7 mouse cellular contexts compared by ENCODE assay signal in the genomic region with DNA sequence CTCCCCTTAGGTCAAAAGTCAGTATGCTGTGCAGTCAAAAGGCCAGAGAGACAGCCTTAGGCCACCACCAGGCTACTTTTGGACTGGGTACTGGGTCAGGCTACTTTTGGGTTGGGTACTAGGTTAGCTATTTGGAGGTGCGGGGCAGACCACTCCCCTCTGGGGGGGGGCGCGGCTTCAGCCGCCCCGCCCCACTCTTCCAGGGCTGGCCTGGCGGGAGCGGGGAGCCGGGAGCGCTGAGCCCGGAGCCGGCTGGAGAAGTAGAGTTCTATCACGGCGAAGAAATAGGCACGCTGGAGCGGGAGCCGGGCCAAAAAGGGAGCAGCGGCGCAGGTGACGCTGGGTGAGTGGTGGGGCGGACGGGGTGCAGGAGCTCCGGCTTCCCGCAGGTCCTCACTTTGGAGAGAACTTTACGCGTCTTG. TPM values are rescaled to one million over a fixed set of nuclear protein-coding genes. Genes with fewer than 3 reads are reported as not detected.
A peak's percentile ranks its signal among the peaks of the same experiment; 100 is the strongest.
DNase-seq lines count a peak whose midpoint lies in the region; ATAC-seq and TF ChIP-seq lines count a peak whose summit lies in the region.

No protein-coding gene starts in this region.

- H3K27ac ChIP-seq in bone marrow macrophage, adult 2 months (ENCODE audit: insufficient read depth, low read depth, low read length), result no peak overlapping the region
- peak overlapping the region; percentile 99; the same call in 1 of the 2 replicates for H3K27ac ChIP-seq in forebrain, embryonic 15.5 days (replicated peaks)
- no peak overlapping the region for H3K27ac ChIP-seq in hindbrain, embryonic 11.5 days (ENCODE audit: low read depth, low read length)
- peak overlapping the region; percentile 99 for H3K27ac ChIP-seq in limb, embryonic 14.5 days (replicated peaks; ENCODE audit: low read depth, low read length)
- H3K27ac ChIP-seq in midbrain, embryonic 14.5 days (replicated peaks; ENCODE audit: low read depth, low read length), result no peak overlapping the region

- TF ChIP-seq CTCF in G1E (IDR thresholded peaks at IDR 0.05; ENCODE audit: low read depth, low read length), result no peak
- no peak for TF ChIP-seq CTCF in bone marrow macrophage, adult 2 months (IDR thresholded peaks at IDR 0.05; ENCODE audit: low read depth, low read length)

- no peaks in the 10 kb centered on the region for H3K27me3 ChIP-seq in G1E (ENCODE audit: insufficient read depth, low read length)
- H3K27me3 ChIP-seq in forebrain, embryonic 15.5 days, result no peaks in the 10 kb centered on the region
- H3K27me3 ChIP-seq in hindbrain, embryonic 11.5 days (ENCODE audit: control insufficient read depth, insufficient read depth, low read length), result no peaks in the 10 kb centered on the region
- H3K27me3 ChIP-seq in limb, embryonic 14.5 days (ENCODE audit: control insufficient read depth, insufficient read depth, low read length), result no peaks in the 10 kb centered on the region
- no peaks in the 10 kb centered on the region for H3K27me3 ChIP-seq in midbrain, embryonic 14.5 days (ENCODE audit: control insufficient read depth, insufficient read depth, low read length)

- ATAC-seq in G1E (ENCODE audit: extremely low read depth, insufficient number of reproducible peaks, low FRiP score, poor library complexity, severe bottlenecking), result no peak
- ATAC-seq in forebrain, embryonic 15.5 days (replicated peaks), result no peak
- ATAC-seq in hindbrain, embryonic 11.5 days (ENCODE audit: low FRiP score), result no peak
- ATAC-seq in limb, embryonic 14.5 days (ENCODE audit: low FRiP score, low read depth), result peak; percentile 8; the same call in 1 of the 2 replicates
- no peak for ATAC-seq in midbrain, embryonic 14.5 days (ENCODE audit: low FRiP score, low TSS enrichment)

- H3K4me2 ChIP-seq in forebrain, embryonic 15.5 days (replicated peaks), result peak overlapping the region; percentile 62
- peak overlapping the region; percentile 71 for H3K4me2 ChIP-seq in hindbrain, embryonic 11.5 days (replicated peaks; ENCODE audit: low read depth, low read length)
- peak overlapping the region; percentile 96 for H3K4me2 ChIP-seq in limb, embryonic 14.5 days (replicated peaks; ENCODE audit: low read depth, low read length, severe bottlenecking)
- H3K4me2 ChIP-seq in midbrain, embryonic 14.5 days (ENCODE audit: low read length), result peak overlapping the region; percentile 90

- under 1% methylated on average over 25 of the region's 25 CpGs for WGBS in forebrain, embryonic 15.5 days
- under 1% methylated on average over 22 of the region's 25 CpGs for WGBS in hindbrain, embryonic 11.5 days
- WGBS in limb, embryonic 14.5 days, result under 1% methylated on average over 25 of the region's 25 CpGs
- 1% methylated on average over 25 of the region's 25 CpGs for WGBS in midbrain, embryonic 14.5 days

- TF ChIP-seq POLR2A in bone marrow macrophage, adult 2 months (IDR thresholded peaks at IDR 0.05; ENCODE audit: borderline replicate concordance, low read depth, low read length), result no peak
- TF ChIP-seq POLR2A in limb, embryonic 14.5 days (IDR thresholded peaks at IDR 0.05; ENCODE audit: borderline replicate concordance, extremely low read depth, insufficient read depth, insufficient read length), result no peak

- H3K36me3 ChIP-seq in G1E (replicated peaks), result peaks cover 35% of the 10 kb centered on the region
- peaks cover 18% of the 10 kb centered on the region for H3K36me3 ChIP-seq in forebrain, embryonic 15.5 days
- peaks cover 6% of the 10 kb centered on the region; the same call in 1 of the 2 replicates for H3K36me3 ChIP-seq in hindbrain, embryonic 11.5 days (ENCODE audit: control insufficient read depth, insufficient read depth, low read length)
- peaks cover 21% of the 10 kb centered on the region for H3K36me3 ChIP-seq in limb, embryonic 14.5 days (ENCODE audit: control insufficient read depth, insufficient read depth, low read length)
- H3K36me3 ChIP-seq in midbrain, embryonic 14.5 days (ENCODE audit: control insufficient read depth, insufficient read depth, low read length), result peaks cover 21% of the 10 kb centered on the region

- peak overlapping the region; percentile 79; the same call in 1 of the 2 replicates for H3K9ac ChIP-seq in forebrain, embryonic 15.5 days (replicated peaks)
- H3K9ac ChIP-seq in hindbrain, embryonic 11.5 days (ENCODE audit: low read depth, low read length), result peak overlapping the region; percentile 54; the same call in 1 of the 2 replicates
- peak overlapping the region; percentile 58 for H3K9ac ChIP-seq in limb, embryonic 14.5 days (ENCODE audit: low read depth, low read length, severe bottlenecking)
- H3K9ac ChIP-seq in midbrain, embryonic 14.5 days (replicated peaks; ENCODE audit: low read length), result peak overlapping the region; percentile 31; the same call in 1 of the 2 replicates

- H3K9me3 ChIP-seq in G1E (replicated peaks), result no peaks in the 10 kb centered on the region
- no peaks in the 10 kb centered on the region for H3K9me3 ChIP-seq in forebrain, embryonic 15.5 days
- no peaks in the 10 kb centered on the region for H3K9me3 ChIP-seq in hindbrain, embryonic 11.5 days (ENCODE audit: control insufficient read depth, low read length)
- H3K9me3 ChIP-seq in limb, embryonic 14.5 days (ENCODE audit: control insufficient read depth, low read length), result no peaks in the 10 kb centered on the region
- no peaks in the 10 kb centered on the region for H3K9me3 ChIP-seq in midbrain, embryonic 14.5 days (ENCODE audit: control insufficient read depth, low read length)

- H3K4me3 ChIP-seq in G1E (ENCODE audit: low read depth, low read length), result peak overlapping the region; percentile 76
- H3K4me3 ChIP-seq in bone marrow macrophage, adult 2 months (ENCODE audit: insufficient read depth, low read length), result peak overlapping the region; percentile 66
- peak overlapping the region; percentile 85 for H3K4me3 ChIP-seq in forebrain, embryonic 15.5 days
- peak overlapping the region; percentile 69 for H3K4me3 ChIP-seq in hindbrain, embryonic 11.5 days (ENCODE audit: low read depth, low read length)
- peak overlapping the region; percentile 73 for H3K4me3 ChIP-seq in limb, embryonic 14.5 days (replicated peaks; ENCODE audit: low read length)
- H3K4me3 ChIP-seq in midbrain, embryonic 14.5 days (replicated peaks; ENCODE audit: low read depth, low read length), result peak overlapping the region; percentile 26

- DNase-seq in G1E (ENCODE audit: low spot score), result no peak
- DNase-seq in hindbrain, embryonic 11.5 days (ENCODE audit: low spot score), result peak; percentile 58
- no peak for DNase-seq in limb, embryonic 14.5 days (ENCODE audit: low spot score)
- peak; percentile 50 for DNase-seq in midbrain, embryonic 14.5 days
- peak; percentile 70 for DNase-seq in urinary bladder, postnatal 14 days (ENCODE audit: low spot score)

- peaks cover 64% of the 10 kb centered on the region for H3K4me1 ChIP-seq in G1E (ENCODE audit: insufficient read depth, low read depth, low read length)
- peaks cover 12% of the 10 kb centered on the region for H3K4me1 ChIP-seq in bone marrow macrophage, adult 2 months (ENCODE audit: control insufficient read depth, insufficient read depth, low read length)
- peaks cover 55% of the 10 kb centered on the region for H3K4me1 ChIP-seq in forebrain, embryonic 15.5 days
- peaks cover 10% of the 10 kb centered on the region for H3K4me1 ChIP-seq in hindbrain, embryonic 11.5 days (replicated peaks; ENCODE audit: control insufficient read depth, insufficient read depth, low read length)
- H3K4me1 ChIP-seq in limb, embryonic 14.5 days (ENCODE audit: control insufficient read depth, insufficient read depth, low read length), result peaks cover 37% of the 10 kb centered on the region
- peaks cover 40% of the 10 kb centered on the region for H3K4me1 ChIP-seq in midbrain, embryonic 14.5 days (ENCODE audit: control insufficient read depth, insufficient read depth, low read length)

RNA-seq across cellular contexts. Expression of gene Lzts2, which starts 0.8 kb away (rescaled TPM):
- total RNA-seq in G1E (2014; fragmentation: Nextera tagmentation) (25.6 and 32.7 TPM in 2 replicates), G1E (2017) (21.7 and 28.5 TPM in 2 replicates)
- polyA plus RNA-seq in G1E (2012), result 122 and 157 TPM in 2 replicates
- 3.0 and 3.6 TPM in 2 replicates for polyA plus RNA-seq in bone marrow macrophage, adult 2 months (2012; ENCODE audit: insufficient read depth, insufficient read length, missing spikeins)
- 25.7 and 27.7 TPM in 2 replicates for polyA plus RNA-seq in forebrain, embryonic 15.5 days (2015; fragmentation: Nextera tagmentation; extraction: Ambion mirVana)
- polyA plus RNA-seq in hindbrain, embryonic 11.5 days (2014; fragmentation: Nextera tagmentation; extraction: Ambion mirVana), result 39.7 and 41.0 TPM in 2 replicates
- 87.0 and 123 TPM in 2 replicates for polyA plus RNA-seq in limb, embryonic 14.5 days (2012; rRNA removed)
- 64.7 and 75.6 TPM in 2 replicates for polyA plus RNA-seq in limb, embryonic 14.5 days (2014; fragmentation: Nextera tagmentation; extraction: Ambion mirVana)
- 16.1 and 21.5 TPM in 2 replicates for polyA plus RNA-seq in midbrain, embryonic 14.5 days (2014; fragmentation: Nextera tagmentation; extraction: Ambion mirVana)

RNA-seq across cellular contexts. Expression of gene Mrpl43, which starts 8.8 kb away (rescaled TPM):
- total RNA-seq in G1E (2014; fragmentation: Nextera tagmentation) (35.6 and 41.8 TPM in 2 replicates), G1E (2017) (39.7 and 42.2 TPM in 2 replicates)
- polyA plus RNA-seq in G1E (2012), result 91.6 and 94.7 TPM in 2 replicates
- 38.5 and 42.1 TPM in 2 replicates for polyA plus RNA-seq in bone marrow macrophage, adult 2 months (2012; ENCODE audit: insufficient read depth, insufficient read length, missing spikeins)
- 83.9 and 87.1 TPM in 2 replicates for polyA plus RNA-seq in forebrain, embryonic 15.5 days (2015; fragmentation: Nextera tagmentation; extraction: Ambion mirVana)
- polyA plus RNA-seq in hindbrain, embryonic 11.5 days (2014; fragmentation: Nextera tagmentation; extraction: Ambion mirVana), result 69.0 and 75.0 TPM in 2 replicates
- polyA plus RNA-seq in limb, embryonic 14.5 days (2012; rRNA removed), result 67.6 and 78.9 TPM in 2 replicates
- 55.0 and 61.3 TPM in 2 replicates for polyA plus RNA-seq in limb, embryonic 14.5 days (2014; fragmentation: Nextera tagmentation; extraction: Ambion mirVana)
- 77.8 and 92.4 TPM in 2 replicates for polyA plus RNA-seq in midbrain, embryonic 14.5 days (2014; fragmentation: Nextera tagmentation; extraction: Ambion mirVana)

RNA-seq across cellular contexts. Expression of gene Twnk, which starts 9.5 kb away (rescaled TPM):
- total RNA-seq in G1E (2014; fragmentation: Nextera tagmentation), result 19.3 and 22.4 TPM in 2 replicates
- total RNA-seq in G1E (2017), result 20.4 and 22.0 TPM in 2 replicates
- polyA plus RNA-seq in G1E (2012), result 14.1 and 14.7 TPM in 2 replicates
- polyA plus RNA-seq in bone marrow macrophage, adult 2 months (2012; ENCODE audit: insufficient read depth, insufficient read length, missing spikeins), result 4.4 and 5.5 TPM in 2 replicates
- 24.0 and 24.4 TPM in 2 replicates for polyA plus RNA-seq in forebrain, embryonic 15.5 days (2015; fragmentation: Nextera tagmentation; extraction: Ambion mirVana)
- polyA plus RNA-seq in hindbrain, embryonic 11.5 days (2014; fragmentation: Nextera tagmentation; extraction: Ambion mirVana), result 15.0 and 16.6 TPM in 2 replicates
- polyA plus RNA-seq in limb, embryonic 14.5 days (2012; rRNA removed), result 13.6 and 15.9 TPM in 2 replicates
- polyA plus RNA-seq in limb, embryonic 14.5 days (2014; fragmentation: Nextera tagmentation; extraction: Ambion mirVana), result 12.5 and 13.3 TPM in 2 replicates
- polyA plus RNA-seq in midbrain, embryonic 14.5 days (2014; fragmentation: Nextera tagmentation; extraction: Ambion mirVana), result 9.7 and 10.3 TPM in 2 replicates

RNA-seq across cellular contexts. Expression of gene Sema4g, which starts 26.1 kb away (rescaled TPM):
- total RNA-seq in G1E (2014; fragmentation: Nextera tagmentation) (0.30 TPM in 1 of 2 replicates, not detected in the other), G1E (2017) (0.12 and 0.22 TPM in 2 replicates)
- polyA plus RNA-seq in G1E (2012), result 0.11 and 0.13 TPM in 2 replicates
- polyA plus RNA-seq in bone marrow macrophage, adult 2 months (2012; ENCODE audit: insufficient read depth, insufficient read length, missing spikeins), result 0.25 TPM in 1 of 2 replicates, not detected in the other
- polyA plus RNA-seq in forebrain, embryonic 15.5 days (2015; fragmentation: Nextera tagmentation; extraction: Ambion mirVana), result 14.4 and 15.5 TPM in 2 replicates
- 7.2 and 7.9 TPM in 2 replicates for polyA plus RNA-seq in hindbrain, embryonic 11.5 days (2014; fragmentation: Nextera tagmentation; extraction: Ambion mirVana)
- polyA plus RNA-seq in limb, embryonic 14.5 days (2012; rRNA removed), result 61.3 and 79.8 TPM in 2 replicates
- 5.4 and 7.3 TPM in 2 replicates for polyA plus RNA-seq in limb, embryonic 14.5 days (2014; fragmentation: Nextera tagmentation; extraction: Ambion mirVana)
- 17.6 and 18.6 TPM in 2 replicates for polyA plus RNA-seq in midbrain, embryonic 14.5 days (2014; fragmentation: Nextera tagmentation; extraction: Ambion mirVana)

RNA-seq across cellular contexts. Expression of gene Pdzd7, which starts 30.5 kb away (rescaled TPM):
- total RNA-seq in G1E (2014; fragmentation: Nextera tagmentation) (not detected in 2 replicates), G1E (2017) (0.05 TPM in 1 of 2 replicates, not detected in the other)
- polyA plus RNA-seq in G1E (2012), result 0.02 and 0.04 TPM in 2 replicates
- polyA plus RNA-seq in bone marrow macrophage, adult 2 months (2012; ENCODE audit: insufficient read depth, insufficient read length, missing spikeins), result not detected in 2 replicates
- polyA plus RNA-seq in forebrain, embryonic 15.5 days (2015; fragmentation: Nextera tagmentation; extraction: Ambion mirVana), result 1.7 and 2.2 TPM in 2 replicates
- 0.62 TPM in 1 of 2 replicates, not detected in the other for polyA plus RNA-seq in hindbrain, embryonic 11.5 days (2014; fragmentation: Nextera tagmentation; extraction: Ambion mirVana)
- 0.85 and 0.99 TPM in 2 replicates for polyA plus RNA-seq in limb, embryonic 14.5 days (2012; rRNA removed)
- 0.26 and 0.47 TPM in 2 replicates for polyA plus RNA-seq in limb, embryonic 14.5 days (2014; fragmentation: Nextera tagmentation; extraction: Ambion mirVana)
- polyA plus RNA-seq in midbrain, embryonic 14.5 days (2014; fragmentation: Nextera tagmentation; extraction: Ambion mirVana), result 2.4 and 2.8 TPM in 2 replicates

Comparison
In these comparisons a context has a peak if more than half of its experiments do, and no peak if none do; other contexts are left out.
1. DNase-seq: peak in hindbrain, embryonic 11.5 days (single experiment), midbrain, embryonic 14.5 days (single experiment) and urinary bladder, postnatal 14 days (single experiment); none in G1E (single experiment) and limb, embryonic 14.5 days (single experiment).
2. H3K4me3 ChIP-seq: peak in every context shown above with its lines; median percentile 85 in forebrain, embryonic 15.5 days; 76 in G1E; 73 in limb, embryonic 14.5 days; 69 in hindbrain, embryonic 11.5 days; 66 in bone marrow macrophage, adult 2 months; 26 in midbrain, embryonic 14.5 days.
3. H3K27ac ChIP-seq: peak in forebrain, embryonic 15.5 days (single experiment) and limb, embryonic 14.5 days (single experiment); none in bone marrow macrophage, adult 2 months (single experiment), hindbrain, embryonic 11.5 days (single experiment) and midbrain, embryonic 14.5 days (single experiment).
4. Peak in every context shown above with its lines, with median percentiles within 50 percentile points of each other: H3K4me2 ChIP-seq and H3K9ac ChIP-seq.